Mouse (Mus musculus): ENCODE data around the gene Unc13a.

GRCm38 (mm10) chr8:71707874-71708273 is 36.3 kb upstream of the Unc13a start:
- TF ChIP-seq GATA1 (IDR thresholded peaks at IDR 0.05; ENCODE audit: low read length) (no peak), TAL1 (IDR thresholded peaks at IDR 0.05; ENCODE audit: low read length) (no peak)

Data from erythroblast, embryonic 14.5 days (primary cell).